Mouse (Mus musculus) adrenal gland, postnatal 36 days (tissue): ENCODE measurements at regions not wholly inside any gene's neighbourhood (a gene's known extent, or its start where the extent isn't known, plus 50 kb on each side); places are given as distances from the start of the nearest gene placed in this dataset.

Source experiments
- DNase-seq, 2 experiments: peaks; one replicate each; pipeline ENCODE4 v3.0.0; 2021; ENCODE audit warnings: mixed read lengths in 1 of 2

- DNase-seq = no peak
Measured at GRCm38 (mm10) chr5:51830551-51830950, 263.0 kb upstream of the Ppargc1a start.

DNA sequence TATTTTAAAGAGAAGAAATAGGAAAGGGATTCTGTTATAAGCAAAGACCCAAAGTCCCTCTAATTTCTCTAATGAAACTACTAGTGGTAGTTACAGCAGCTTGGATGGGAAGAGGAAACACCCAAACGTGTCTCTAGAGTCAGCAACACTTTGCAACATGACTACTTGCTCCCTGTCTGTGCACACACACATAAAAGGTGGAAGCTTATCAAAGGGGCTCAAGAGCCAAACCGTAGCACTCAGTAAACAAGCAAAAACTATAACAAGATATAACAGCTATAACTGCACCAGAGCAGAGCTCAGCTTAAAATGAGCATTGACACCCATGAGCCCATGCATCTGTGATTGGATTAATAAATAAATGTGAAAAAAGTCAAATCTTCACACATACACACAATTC lies 262.5 kb upstream of the Ppargc1a start:
- DNase-seq = no peak

DNA sequence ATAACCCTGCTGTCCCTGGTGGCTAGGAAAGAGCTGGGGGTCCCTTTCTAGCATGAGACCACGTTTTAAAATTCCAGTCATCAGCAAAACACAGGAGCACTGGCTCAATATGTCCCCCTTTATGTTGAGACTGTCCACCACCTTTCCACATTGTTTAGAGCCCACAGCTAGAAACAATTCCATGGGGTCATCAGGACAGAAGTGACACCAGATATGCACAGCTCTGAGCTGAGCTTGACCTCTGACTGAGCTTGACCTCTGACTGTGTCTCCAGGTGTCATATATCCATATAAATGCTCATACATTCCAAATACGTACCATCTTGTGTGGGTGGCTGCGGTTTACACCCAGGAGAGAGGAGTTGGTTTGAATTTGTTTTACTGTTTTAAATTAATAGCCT lies 262.1 kb upstream of the Ppargc1a start:
- no peak for DNase-seq

GRCm38 (mm10) chr5:51829020-51829419 lies 261.5 kb upstream of the Ppargc1a start:
- DNase-seq = no peak

- no peak for DNase-seq
Measured at GRCm38 (mm10) chr5:51826269-51826668, 258.7 kb upstream of the Ppargc1a start.

DNA sequence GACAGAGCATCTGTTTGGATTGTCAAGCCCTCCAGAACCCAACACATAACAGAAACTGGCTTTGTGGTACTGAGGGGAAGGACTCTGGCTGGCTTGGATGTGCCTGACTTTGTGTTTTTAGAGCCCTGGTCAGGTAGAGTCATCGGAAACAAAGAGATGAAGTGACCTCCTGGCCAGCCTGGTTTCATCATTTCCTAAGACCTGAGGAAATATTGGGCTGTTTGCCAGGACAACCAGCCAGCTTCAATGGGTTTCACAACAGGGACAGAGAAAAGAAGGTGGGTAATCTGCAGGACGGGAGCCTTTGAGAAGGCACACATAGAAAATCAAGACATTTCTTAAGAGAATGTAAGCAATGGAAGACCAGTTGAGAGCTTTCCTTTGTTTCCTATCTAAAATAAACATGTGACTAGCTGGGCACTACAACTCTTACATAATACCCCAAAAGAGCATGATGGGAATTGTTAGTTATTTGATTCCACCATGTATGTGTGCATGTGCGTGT lies 258.1 kb upstream of the Ppargc1a start:
- DNase-seq = peak; percentile 1 to 12

DNA sequence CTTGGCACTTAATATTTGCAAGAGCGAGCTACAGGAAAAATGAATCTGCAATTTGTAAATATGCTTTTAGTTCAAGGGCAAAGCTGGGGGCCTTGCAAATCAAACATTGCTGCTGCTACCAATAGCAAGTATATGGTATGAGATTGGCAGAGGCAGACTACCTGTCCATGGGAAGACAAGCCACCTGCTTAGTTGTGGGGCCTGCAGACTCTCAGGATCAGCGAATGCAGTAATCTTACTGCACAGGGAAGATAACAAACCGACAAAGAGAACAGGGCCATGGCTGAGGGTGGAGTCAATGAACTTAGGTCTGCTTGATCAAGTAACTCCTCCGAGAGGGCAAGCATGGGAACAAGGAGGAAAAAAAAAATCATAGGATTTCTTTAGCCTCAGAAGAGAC lies 257.2 kb upstream of the Ppargc1a start:
- no peak for DNase-seq

DNA sequence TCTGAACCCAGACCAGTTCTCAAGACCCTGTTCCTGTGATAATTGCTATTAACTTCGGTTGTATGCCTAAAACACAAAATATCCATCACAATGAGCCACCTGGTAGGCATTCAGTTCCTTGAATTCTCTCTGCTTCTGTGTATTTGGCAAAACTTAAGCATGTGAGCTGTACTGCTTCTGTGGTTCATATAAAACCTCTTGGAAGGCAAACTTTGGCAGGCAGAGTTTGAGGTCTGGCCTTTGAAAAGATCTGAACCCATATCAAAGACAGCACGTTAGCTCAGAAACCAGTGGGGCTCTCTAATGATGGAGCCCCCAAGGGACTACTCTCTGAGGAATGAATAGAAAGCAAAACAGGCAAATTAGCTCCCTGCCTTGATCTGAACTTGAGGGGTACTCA lies 256.1 kb upstream of the Ppargc1a start:
- DNase-seq = no peak

DNA sequence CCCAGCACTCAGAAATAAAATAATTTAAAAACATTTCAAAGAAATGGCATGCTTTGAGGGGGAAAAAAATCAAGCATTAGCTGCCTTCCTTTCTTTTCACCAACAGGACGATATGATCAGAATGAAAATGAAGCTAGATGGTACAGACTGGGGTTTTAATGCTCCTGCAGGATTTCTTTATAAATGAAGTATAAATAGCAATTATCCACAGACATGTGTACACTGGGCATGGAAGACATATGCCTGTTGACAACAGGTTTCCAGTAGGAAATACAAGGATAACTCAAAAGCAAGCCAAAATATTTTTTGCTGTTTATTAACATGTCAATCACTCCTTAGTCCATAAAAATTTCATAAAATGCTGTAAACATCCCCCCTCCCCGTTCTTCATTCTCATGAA lies 248.7 kb upstream of the Ppargc1a start:
- DNase-seq = no peak

- DNase-seq = no peak
Measured at GRCm38 (mm10) chr5:51811728-51812127, 244.2 kb upstream of the Ppargc1a start.

DNA sequence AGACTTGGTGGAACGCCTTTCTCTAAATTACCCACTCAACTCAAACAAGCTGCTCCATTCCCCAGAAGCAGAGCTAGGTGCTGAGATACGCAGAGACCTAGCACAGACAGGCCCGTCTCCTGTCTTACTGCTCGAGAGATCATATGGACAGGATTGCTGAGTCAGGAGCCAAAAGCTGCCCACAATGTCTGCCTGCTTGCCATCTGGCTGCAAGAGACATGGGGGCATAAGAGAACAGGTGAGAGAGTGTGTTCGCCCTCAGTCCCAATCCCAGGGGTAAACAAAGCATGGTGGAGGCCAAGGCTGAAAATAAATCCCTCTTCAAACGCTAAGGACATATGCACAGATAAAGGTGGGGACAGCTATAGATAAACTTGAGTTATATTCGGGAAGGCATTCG lies 234.0 kb upstream of the Ppargc1a start:
- DNase-seq = no peak

DNA sequence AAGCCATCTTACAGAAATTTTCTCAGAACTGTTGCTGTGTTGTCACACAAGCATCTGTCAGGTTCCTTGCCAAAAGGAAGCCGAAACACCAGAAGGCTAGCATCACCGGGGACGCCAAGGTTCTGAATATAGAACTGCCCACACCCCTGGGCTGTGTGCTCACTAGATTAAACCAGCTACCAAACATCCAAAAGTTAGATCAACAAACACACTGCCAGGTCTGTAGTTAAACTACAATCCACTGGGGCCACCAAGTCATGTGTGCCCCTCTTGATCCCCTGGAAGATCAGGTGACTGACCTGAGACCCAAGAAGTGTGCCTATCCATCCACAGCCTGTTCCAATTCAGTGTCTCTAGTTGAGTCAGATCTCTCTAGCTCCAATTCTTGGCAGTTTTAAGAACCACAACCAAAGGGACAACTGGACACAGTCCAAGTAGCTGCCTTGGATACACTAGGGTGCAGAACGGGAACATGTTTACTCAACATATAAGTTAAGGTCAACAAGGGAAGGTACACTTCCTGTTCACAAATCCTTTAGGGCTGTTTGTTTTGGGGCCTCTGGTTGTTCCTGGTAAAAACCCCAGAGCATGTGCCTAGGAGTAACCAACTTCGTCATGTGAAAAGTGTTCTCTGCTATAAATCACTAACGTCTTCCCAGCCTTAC lies 232.0 kb upstream of the Ppargc1a start:
- no peak for DNase-seq

GRCm38 (mm10) chr5:51794097-51794496 lies 226.6 kb upstream of the Ppargc1a start:
- DNase-seq = no peak

DNA sequence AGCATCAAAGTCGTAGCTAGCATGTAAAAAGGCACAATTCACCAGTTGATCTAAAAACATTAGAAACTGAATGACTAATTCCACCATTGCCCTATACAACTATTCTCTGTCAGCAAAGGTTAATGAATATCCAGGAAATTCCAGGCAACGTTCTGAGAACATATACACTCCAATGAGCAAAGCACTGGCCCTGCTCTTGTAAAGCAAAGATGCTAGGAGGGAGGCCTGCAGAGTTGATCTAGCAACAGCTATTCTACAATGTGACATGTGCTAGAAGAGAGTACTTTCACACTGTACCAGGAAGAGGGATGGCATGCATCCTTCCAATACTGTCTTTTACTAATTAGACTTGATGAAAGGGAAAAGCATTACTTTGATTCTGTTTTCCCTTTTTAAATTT lies 225.4 kb upstream of the Ppargc1a start:
- DNase-seq = no peak

DNA sequence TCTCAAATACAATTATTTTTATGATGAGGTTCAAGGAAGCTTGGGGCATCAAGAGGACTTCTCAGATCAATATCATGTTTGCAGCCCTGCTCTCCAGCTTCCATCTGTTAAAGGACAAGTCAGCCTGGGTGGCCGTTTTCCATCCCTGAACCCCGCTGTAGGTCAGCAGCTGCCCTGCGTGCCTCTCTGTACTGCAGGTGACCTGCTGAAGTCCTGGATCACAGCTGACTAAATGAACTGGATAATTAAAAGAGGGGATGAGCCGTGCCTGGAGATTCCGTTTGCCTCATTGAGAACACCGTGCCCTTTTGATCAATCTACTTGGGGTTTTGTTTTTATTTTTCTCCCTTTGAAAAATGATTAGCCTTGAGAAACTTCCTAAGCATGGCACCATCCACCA lies 221.2 kb upstream of the Ppargc1a start:
- no peak for DNase-seq

DNA sequence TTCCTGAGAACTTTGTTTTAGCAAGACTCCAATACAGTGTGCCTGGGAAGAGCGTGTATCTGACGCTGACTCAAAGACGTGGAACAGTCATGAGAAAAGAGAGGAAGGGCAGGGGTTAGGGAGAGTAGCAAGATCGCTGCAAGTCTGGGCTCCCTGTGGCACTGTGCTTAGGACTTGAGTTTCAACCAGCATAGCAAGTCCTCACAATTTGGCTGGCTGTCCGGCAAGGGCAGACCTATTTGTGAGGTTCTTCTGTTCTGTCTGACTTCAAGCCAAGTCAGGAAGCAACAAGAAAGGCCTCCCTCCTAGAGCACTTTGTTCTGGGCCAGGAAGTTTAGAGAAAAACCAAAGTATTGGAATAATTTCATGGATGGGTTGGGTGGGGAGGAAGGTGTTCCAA lies 216.0 kb upstream of the Ppargc1a start:
- DNase-seq = no peak

- no peak for DNase-seq
Measured at GRCm38 (mm10) chr5:51783099-51783498, 215.6 kb upstream of the Ppargc1a start.

DNA sequence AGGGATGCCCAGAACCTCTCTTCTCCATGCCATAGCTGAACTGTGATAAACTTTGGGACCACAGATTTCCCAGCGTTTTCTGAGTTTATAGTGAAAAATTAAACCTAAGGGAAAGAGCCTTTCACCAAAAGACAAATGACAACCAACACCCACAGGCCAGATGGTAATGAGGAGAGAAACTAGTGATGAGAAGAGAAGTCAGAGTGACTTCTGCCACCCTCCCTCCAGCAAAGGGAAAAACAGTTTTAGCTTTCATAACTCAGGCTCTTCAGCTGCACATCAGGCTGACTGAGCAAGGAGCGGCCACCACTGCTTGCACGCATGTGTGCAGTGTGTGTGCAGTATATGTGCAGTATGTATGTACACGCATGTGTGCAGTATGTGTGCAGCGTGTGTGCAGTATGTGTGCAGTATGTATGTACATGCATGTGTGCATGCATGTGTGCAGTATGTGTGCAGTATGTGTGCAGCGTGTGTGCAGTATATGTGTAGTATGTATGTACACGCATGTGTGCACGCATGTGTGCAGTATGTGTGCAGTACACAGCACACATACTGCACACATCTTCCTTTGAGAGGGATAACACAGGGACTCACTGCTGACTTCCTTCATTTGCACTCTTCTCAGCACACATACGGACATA lies 208.1 kb upstream of the Ppargc1a start:
- DNase-seq = no peak

GRCm38 (mm10) chr5:51771655-51772054 lies 204.1 kb upstream of the Ppargc1a start:
- DNase-seq = no peak

DNA sequence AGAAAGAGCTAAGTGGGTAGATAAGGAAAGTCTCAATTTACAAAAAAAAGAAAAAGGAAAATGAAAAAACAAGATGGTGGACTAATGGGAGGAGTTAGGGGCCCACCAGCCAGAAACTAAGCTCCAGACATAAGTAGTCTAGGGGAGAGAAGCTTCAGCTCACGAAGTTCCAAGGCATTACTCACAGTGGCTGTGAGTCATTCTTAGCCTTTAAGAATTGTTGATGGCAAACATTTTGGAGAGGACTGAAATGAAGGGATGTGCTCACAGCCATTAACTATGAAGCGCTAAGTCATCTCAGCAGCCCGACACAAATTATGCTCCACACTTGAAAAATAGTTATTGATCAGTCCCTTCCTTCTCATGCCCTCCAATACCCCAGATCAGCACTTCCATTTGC lies 198.6 kb upstream of the Ppargc1a start:
- no peak for DNase-seq

GRCm38 (mm10) chr5:51764416-51764815 lies 196.9 kb upstream of the Ppargc1a start:
- no peak for DNase-seq

DNA sequence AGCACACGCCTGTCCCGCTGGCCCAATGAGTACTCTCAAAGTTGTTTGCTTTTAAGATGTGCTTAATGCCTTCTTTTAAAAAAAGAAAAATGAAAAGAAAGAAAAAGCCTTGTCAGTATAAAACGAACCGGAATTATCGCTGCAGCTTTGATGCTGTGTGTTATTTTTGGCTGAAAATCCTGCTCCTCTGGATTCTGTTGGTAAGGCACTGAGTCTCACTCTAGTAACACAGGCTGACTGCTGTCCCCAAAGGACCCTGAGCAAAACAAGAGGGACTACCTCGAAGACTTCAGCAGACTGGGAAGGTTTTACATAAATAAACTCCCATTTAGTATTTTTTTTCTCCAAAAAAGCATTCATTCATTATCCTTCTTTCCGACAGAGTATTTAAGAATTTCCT lies 196.1 kb upstream of the Ppargc1a start:
- DNase-seq = no peak

DNA sequence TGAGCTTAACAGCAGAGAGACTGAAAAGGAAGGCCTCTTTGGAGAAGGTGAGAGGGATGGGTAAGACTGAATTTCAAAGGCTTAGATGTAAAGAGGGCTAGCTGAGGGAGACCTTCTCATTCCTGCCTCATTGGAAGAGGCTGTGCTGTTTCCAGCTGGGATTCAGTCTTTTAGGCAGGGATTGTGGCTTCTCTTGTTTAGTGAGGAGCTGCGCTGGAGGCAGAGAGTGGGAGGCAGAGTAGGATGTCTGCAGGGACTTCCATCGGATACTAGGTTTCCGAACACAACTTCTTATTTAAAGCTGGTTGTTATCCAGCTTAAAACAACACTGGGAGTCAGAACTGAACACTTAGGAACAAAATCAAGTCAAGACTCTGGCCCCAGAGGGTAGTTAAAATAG lies 194.8 kb upstream of the Ppargc1a start:
- no peak for DNase-seq

GRCm38 (mm10) chr5:51758289-51758688 lies 190.8 kb upstream of the Ppargc1a start:
- no peak for DNase-seq
